Mouse (Mus musculus): ENCODE data around the gene Ptpn21. TPM values are rescaled to one million over a fixed set of nuclear protein-coding genes. Genes with fewer than 3 reads are reported as not detected.

Ptpn21 gene
- total and polyA plus RNA-seq, 3 experiments, result 1.2 to 3.8 TPM; not detected in 1

DNA sequence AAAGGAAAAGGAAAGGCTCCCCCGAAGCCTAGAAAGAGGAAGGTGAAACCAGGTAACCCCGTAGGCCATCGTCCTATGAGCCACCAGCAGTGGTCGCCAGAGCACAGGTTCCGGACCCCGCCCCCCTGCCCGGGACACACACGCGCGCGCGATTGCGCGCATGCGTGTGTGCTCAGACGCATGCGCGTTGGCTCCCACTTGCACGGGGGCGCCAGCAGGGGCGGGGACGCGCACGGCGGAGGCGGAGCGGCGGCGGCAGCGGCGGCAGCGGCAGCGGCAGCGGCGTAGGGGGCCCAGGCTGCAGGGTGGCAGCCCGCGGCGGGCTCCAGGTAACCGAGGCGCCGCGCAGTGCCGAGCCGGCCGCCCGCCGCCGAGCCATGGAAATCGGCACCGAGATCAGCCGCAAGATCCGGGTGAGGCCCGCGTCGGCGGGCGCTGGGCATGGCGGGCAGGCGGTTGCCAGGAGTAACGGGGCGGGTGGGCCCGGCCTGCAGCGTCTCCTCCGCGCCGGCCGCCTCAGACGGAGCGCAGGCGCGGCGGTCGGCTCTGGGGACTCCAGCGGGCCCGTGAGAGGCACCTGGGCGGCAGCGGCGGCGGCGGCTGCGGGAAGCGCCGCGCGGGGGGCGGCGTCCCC is 9.7 kb upstream of the Ptpn21 start, which contains the start of gene Zc3h14:
TSS of gene Zc3h14 (plus strand) at position 219 of the 634 bp plus-strand sequence.
- Histone ChIP-seq H3K36me3 (ENCODE audit: control insufficient read depth in 1 of 2, insufficient read depth in 2 of 2, low read length in 2 of 2) (peaks cover 2 to 26% of the 10 kb centered on the region in 2 experiments; a peak in 3 of 4 replicates), H3K79me2 (ENCODE audit: control insufficient read depth, insufficient read depth, low read length, poor library complexity) (peaks cover 44% of the 10 kb centered on the region), H3K27me3 (ENCODE audit: control insufficient read depth in 1 of 2, insufficient read depth in 2 of 2, low read length in 2 of 2) (peaks cover 0 to 2% of the 10 kb centered on the region in 2 experiments; a peak in 1 of 4 replicates), H3K4me3 (ENCODE audit: control insufficient read depth in 1 of 2, insufficient read depth in 1 of 2, low read depth in 2 of 2, low read length in 2 of 2) (peak within 1 kb of the TSS; percentile 84 to 87), H3K27ac (ENCODE audit: control insufficient read depth, low read depth, low read length) (peak within 1 kb of the TSS; percentile 68), H3K4me1 (ENCODE audit: control insufficient read depth in 1 of 2, insufficient read depth in 2 of 2, low read length in 2 of 2) (peaks cover 2 to 6% of the 10 kb centered on the region in 2 experiments; a peak in 2 of 4 replicates), H3K9ac (ENCODE audit: control insufficient read depth, low read depth, low read length, poor library complexity, severe bottlenecking) (peak within 1 kb of the TSS; percentile 96), H3K9me3 (replicated peaks; ENCODE audit: insufficient read depth, low read length) (no peaks in the 10 kb centered on the region)
- DNase-seq (ENCODE audit: low read depth, low spot score), result peak; percentile 94
- no peak for TF ChIP-seq TBP (IDR thresholded peaks at IDR 0.05; ENCODE audit: low read depth, low read length)
- peak; percentile 68; the same call in 1 of the 2 replicates for TF ChIP-seq MXI1 (IDR thresholded peaks at IDR 0.05; ENCODE audit: low read depth, low read length)
- no peak for TF ChIP-seq CHD1 (IDR thresholded peaks at IDR 0.05; ENCODE audit: low read depth, low read length)
- TF ChIP-seq GABPA (IDR thresholded peaks at IDR 0.05; ENCODE audit: low read depth, low read length), result no peak
- no peak for TF ChIP-seq MYB (IDR thresholded peaks at IDR 0.05; ENCODE audit: low read depth, low read length)
- peak; percentile 56 to 71; a peak in 3 of 4 replicates for TF ChIP-seq POLR2A (IDR thresholded peaks at IDR 0.05; ENCODE audit: control insufficient read depth in 1 of 2, insufficient read depth in 1 of 2, low read depth in 1 of 2, low read length in 2 of 2, poor library complexity in 1 of 2)
- TF ChIP-seq HCFC1 (IDR thresholded peaks at IDR 0.05; ENCODE audit: low read depth, low read length), result peak; percentile 77
- peak; percentile 78 for TF ChIP-seq SIN3A (IDR thresholded peaks at IDR 0.05; ENCODE audit: low read length)
- TF ChIP-seq MYC (IDR thresholded peaks at IDR 0.05; ENCODE audit: low read depth, low read length), result peak; percentile 24; the same call in 1 of the 2 replicates
- TF ChIP-seq E2F4 (IDR thresholded peaks at IDR 0.05; ENCODE audit: borderline replicate concordance, low read depth, low read length), result no peak
- TF ChIP-seq ETS1 (IDR thresholded peaks at IDR 0.05; ENCODE audit: low read depth, low read length), result 0 out of 2 replicates have a peak, but pooled peaks have one; percentile 18
- no peak for TF ChIP-seq TAL1 (IDR thresholded peaks at IDR 0.05; ENCODE audit: low read length)
- TF ChIP-seq CTCF (IDR thresholded peaks at IDR 0.05 in 2 of 3, conservative IDR thresholded peaks at IDR 0.05 in 1 of 3; ENCODE audit: control insufficient read depth in 1 of 3, insufficient read depth in 1 of 3, low read depth in 2 of 3, low read length in 3 of 3, poor library complexity in 1 of 3, severe bottlenecking in 1 of 3), result peak in 2 of 3 experiments; percentile 73 to 80; a peak in 5 of 6 replicates
- TF ChIP-seq ZKSCAN1 (IDR thresholded peaks at IDR 0.05; ENCODE audit: low read depth, low read length), result no peak
- 0 out of 2 replicates have a peak, but pooled peaks have one; percentile 40 for TF ChIP-seq USF1 (IDR thresholded peaks at IDR 0.05; ENCODE audit: low read depth, low read length)
- peak; percentile 42; the same call in 1 of the 2 replicates for TF ChIP-seq KAT2A (conservative IDR thresholded peaks at IDR 0.05; ENCODE audit: low read depth, low read length)
- no peak for TF ChIP-seq ZC3H11A (IDR thresholded peaks at IDR 0.05; ENCODE audit: low read depth, low read length)
- peak; percentile 33; the same call in 1 of the 2 replicates for TF ChIP-seq TCF12 (IDR thresholded peaks at IDR 0.05; ENCODE audit: low read depth, low read length)
- peak; percentile 93 for TF ChIP-seq NRF1 (IDR thresholded peaks at IDR 0.05; ENCODE audit: insufficient read depth, low read depth, low read length, poor library complexity, severe bottlenecking)
- TF ChIP-seq MAFK (IDR thresholded peaks at IDR 0.05; ENCODE audit: borderline replicate concordance, low read depth, low read length), result no peak
- TF ChIP-seq MAX (IDR thresholded peaks at IDR 0.05; ENCODE audit: low read length), result peak; percentile 57; the same call in 1 of the 2 replicates
- TF ChIP-seq BHLHE40 (IDR thresholded peaks at IDR 0.05; ENCODE audit: borderline replicate concordance, low read depth, low read length), result no peak
- TF ChIP-seq CHD2 (IDR thresholded peaks at IDR 0.05; ENCODE audit: low read length), result no peak
- 0 out of 2 replicates have a peak, but pooled peaks have one; percentile 49 for TF ChIP-seq ELF1 (IDR thresholded peaks at IDR 0.05; ENCODE audit: low read depth, low read length)
- TF ChIP-seq UBTF (IDR thresholded peaks at IDR 0.05; ENCODE audit: borderline replicate concordance, insufficient read depth, low read depth, low read length), result 0 out of 2 replicates have a peak, but pooled peaks have one; percentile 62
- TF ChIP-seq MAZ (IDR thresholded peaks at IDR 0.05; ENCODE audit: low read depth, low read length), result 0 out of 2 replicates have a peak, but pooled peaks have one; percentile 27
- no peak for TF ChIP-seq EP300 (IDR thresholded peaks at IDR 0.05; ENCODE audit: low read depth in 1 of 2, low read length in 2 of 2)
- TF ChIP-seq RCOR1 (IDR thresholded peaks at IDR 0.05; ENCODE audit: low read depth, low read length), result no peak
- peak; percentile 66 for TF ChIP-seq NELFE (IDR thresholded peaks at IDR 0.05; ENCODE audit: low read depth, low read length)
